Mouse (Mus musculus) yolk sac, embryonic 10.5 days (tissue): ENCODE data around the gene Map2k1.

Experiments
- DNase-seq: peaks from one replicate; pipeline ENCODE4 v3.0.0-alpha.2; 2017; ENCODE audit warnings: low spot score

The Map2k1 gene

DNA sequence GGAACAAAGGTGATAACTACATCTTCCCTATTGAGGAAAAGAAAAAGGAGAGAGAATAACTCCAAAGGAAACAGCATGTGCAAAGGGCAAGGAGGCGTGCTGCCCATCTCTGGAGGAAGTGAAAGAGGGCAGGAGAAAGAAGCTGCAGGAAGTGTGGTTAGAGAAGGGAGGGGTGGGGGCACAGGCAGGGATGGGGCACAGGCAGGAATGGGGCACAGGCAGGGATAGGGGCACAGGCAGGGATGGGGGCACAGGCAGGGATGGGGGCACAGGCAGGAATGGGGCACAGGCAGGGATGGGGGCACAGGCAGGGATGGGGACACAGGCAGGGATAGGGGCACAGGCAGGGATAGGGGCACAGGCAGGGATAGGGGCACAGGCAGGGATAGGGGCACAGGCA, 4.1 kb downstream of the Map2k1 start:
- DNase-seq: no peak

DNA sequence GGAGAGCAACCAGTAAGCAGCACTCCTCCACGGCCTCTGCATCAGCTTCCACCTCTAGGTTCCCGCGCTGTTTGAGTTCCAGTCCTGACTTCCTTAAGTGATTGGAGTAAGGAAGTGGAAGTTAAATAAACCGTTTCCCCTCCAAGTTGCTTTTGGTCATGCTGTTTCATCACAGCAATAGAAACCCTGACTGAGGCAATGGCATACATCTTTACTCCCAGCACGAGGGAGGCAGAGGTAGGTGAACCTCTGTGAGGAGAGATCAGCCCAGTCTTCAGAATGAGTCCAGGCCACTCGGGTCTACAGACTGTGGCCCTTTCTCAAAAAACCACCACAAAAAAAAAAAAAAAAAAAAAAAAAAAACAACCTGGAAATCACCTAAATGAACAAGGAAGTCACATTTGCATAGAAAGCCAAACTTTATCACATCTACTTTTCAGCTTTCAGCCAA, 11.0 kb downstream of the Map2k1 start:
- DNase-seq: no peak

DNA sequence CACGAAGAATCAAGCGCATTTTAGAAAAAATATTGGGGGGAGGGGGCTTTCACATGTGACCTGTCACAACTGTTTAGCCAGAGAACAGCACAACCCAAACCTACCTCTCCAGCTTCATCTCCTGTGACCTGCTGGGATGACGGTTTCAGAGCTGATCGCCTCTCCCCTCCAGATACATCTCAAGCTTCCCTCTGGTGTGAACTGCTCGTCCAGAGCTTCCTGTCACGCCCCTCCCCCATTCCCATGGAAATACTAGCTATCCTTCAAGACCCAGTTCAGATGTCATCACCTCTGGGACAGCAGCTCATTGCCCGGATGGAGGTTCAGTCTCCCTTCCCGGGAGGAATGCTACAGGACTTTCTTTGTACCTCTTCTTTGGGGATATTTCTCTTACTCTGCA, 12.8 kb downstream of the Map2k1 start:
- DNase-seq: peak; percentile 45

DNA sequence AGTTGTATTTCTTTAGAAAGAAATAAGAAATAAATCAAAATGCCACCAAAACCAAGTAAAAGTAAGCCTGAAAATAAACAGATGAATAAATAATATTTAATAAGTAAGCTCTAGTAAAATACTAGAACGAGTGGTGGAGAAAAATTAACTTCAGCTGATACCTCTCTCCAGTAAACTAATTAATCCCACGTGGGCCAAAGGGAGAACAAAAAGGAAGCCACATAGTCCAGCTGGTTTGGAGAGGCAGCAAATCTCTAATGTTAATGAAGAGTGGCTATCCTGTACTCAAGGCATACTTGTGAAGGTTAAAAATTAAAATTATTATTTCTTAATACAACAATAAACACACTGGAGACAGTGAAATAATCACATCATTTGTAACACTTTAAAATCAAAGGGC, 13.3 kb downstream of the Map2k1 start:
- no peak for DNase-seq

DNA sequence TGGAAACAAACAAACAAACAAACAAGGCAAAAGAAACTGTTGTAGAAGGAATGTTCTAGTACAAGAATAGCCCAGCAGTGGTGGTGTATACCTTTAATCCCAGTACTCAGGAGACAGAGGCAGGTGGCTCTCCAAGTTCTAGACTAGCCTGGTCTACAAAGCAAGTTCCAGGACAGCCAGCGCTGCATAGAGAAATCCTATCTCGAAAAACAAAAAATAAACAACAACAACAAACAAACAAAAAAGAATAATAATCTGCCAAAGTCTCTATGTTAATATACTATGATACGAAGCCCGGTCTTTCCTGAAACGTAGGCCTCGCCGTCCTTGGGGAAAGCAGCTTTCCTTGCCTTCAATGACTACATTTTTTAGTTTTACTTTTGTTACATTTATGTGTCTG, 17.4 kb downstream of the Map2k1 start:
- no peak for DNase-seq

DNA sequence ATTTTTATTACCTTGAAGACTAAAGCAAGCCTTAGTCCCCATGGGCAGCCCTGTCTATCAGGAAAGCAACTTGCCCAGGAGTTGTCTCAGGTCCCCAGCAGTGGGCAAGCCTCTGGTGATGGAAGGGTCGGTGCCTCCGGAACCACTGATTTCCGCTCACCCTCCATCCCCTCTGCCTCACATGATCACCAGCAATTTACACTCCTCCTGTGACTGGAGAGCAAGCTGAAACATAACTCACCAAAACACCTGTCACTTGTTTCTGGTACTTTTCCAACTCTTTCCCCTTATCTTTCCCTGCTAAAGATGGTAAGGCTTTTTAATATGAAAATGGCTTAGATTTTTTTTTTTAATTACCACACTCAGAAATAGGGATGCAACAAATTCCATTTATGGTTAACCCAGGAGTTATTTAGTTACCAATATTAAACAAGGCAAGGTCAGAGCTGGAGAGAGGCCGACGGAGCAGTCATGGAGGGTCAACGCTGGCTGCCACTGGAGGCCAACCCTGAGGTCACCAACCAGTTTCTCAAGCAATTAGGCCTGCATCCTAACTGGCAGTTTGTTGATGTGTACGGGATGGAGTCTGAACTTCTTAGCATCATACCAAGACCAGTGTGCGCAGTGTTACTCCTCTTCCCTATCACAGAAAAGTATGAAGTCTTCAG, 18.5 kb downstream of the Map2k1 start, which contains the start of gene Uchl4:
Gene Uchl4, plus strand, starts transcription at position 434 of the 668 bp plus-strand sequence.
- no peak for DNase-seq

DNA sequence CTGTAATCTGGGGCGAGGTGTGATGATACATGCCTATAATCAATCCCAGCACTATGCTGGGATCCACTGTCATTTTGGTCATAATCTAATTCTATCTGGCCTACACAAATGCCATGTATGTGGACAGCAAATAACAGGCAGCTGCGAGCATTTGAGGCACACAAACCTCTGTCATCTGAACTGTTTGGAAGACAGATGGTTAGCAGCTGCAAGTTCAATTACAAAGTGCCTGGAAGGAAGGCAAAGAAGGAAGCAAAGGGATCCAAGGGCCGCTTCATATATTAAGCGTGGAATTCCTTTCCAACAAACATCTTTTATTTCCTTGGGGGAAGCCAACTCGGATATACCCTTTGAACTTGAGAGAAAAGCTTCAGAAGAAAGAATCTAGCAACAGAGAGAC, 19.8 kb downstream of the Map2k1 start:
- DNase-seq: no peak

DNA sequence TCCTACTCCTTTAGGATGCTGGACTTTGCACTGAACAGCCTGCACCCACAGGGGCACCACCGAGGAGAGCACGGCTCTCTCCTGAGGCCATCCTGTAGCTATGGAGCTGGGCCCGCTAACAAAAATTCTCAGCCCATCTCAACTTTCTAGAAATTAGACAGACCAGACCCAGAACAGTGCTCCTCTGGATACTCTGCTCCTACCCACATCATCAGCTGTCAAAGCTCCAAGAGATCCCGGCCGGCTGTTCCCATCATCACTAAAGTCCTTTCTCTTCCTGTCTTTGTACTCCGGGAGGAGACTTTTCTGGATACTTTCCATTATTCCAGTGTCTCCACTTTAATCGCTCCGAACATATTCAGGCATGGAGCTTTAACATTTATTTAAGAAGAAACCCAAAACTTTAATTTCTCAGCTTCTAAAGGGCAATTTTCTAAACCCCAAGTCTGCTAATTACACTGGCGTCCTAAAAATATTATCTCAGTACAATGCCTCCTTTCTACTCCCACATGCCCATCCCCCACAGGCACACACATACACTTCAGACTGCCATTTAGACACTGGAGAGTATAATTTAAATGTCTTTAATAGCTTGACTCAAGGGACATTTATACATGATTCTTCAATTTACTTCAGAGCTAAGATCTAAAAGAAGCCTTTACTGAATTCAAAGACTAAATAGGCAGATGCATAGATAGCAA, 21.0 kb downstream of the Map2k1 start:
- no peak for DNase-seq

DNA sequence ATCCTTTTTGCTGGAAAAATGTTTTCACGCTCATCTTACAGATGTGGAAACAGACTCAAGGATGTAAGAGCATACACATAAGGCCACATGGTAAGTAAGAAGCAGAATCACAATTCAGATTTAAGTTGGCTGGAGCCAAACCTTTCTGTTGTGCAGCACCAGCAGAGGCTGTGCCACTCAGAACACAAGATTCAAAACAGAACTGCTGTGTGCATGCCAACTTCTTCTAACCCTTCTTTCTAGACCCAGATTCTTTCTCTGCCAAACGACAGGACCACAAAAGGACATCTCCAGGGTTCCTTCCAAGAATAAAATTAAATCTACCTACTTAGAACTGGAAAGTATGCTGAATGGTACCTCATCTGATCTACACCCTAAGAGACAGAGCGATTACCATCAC, 21.8 kb downstream of the Map2k1 start:
- DNase-seq: no peak

DNA sequence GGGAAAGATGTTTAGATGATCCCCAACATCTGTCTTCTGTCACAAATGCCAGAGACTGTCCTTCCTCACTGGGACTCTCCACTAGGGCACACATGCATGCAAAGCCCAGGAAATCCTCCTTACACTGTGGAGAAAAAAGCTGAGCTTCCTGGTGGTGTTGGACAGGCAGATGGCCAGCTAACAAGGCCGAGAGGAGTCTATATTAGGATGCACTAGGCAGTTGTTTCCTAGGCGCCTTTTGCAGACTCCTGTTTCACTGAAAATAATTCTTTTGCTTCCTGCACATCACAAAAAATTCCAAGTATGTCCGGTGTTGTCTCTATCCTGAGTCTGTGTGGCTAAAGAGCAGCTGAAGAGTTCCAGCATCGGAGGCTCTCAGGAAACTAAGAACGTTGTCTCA, 22.3 kb downstream of the Map2k1 start:
- no peak for DNase-seq

DNA sequence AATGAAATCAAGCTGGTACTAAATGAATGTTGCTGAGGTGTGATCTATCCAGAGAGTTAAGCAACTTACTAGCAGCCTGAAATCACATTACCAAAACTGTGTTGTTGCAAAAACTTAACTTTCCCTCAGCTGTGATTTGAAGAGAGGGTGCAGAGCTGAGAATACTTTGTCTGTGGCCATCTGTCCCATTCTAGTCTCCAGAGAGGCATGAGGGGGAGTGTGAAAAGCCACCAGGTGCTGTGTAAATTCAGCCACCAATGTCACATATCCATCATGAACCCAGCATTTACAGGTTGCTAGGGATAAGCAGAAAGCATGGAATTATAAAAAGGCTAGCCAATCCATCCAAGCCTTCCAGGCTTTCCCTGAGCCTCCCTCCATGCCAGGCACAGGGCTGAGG, 24.5 kb downstream of the Map2k1 start:
- no peak for DNase-seq

DNA sequence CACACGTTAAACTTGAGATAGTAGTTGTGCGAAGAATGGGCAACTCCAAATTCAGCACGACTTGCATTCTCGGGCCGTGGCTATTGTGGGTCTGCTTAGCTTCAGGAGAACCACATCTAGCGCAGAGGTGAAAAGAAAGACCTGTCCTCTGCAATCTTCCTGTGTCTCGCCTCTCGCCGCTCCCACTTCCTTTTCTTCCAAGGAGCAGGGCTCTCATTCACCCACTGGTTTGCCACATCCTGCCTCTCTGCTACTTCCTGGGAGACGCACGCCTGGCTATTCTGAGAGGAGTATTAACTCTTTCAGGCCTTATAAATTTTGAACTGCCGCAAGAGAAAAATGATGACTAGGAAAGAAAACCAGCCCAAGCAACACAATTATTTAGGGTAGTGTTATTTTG, 25.7 kb downstream of the Map2k1 start:
- DNase-seq: no peak

DNA sequence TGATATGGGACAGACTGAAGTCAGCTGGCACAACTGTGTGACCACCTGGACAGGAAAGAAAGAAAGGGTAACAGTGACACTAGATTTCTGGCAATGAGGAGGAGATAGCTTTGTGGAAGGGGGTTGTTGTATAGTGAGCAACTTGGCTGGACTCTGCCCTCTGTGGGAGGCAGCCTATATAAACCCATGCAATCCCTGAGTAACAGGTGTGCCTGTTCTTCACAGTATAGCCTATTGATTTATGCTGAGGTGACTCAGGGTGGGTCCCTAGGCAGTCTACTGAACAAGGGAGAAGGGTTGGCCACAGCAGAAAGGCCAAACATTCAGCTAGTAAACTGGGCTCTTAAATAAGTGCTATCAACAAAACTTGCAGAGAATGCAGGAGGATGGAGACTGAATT, 27.6 kb downstream of the Map2k1 start:
- no peak for DNase-seq

DNA sequence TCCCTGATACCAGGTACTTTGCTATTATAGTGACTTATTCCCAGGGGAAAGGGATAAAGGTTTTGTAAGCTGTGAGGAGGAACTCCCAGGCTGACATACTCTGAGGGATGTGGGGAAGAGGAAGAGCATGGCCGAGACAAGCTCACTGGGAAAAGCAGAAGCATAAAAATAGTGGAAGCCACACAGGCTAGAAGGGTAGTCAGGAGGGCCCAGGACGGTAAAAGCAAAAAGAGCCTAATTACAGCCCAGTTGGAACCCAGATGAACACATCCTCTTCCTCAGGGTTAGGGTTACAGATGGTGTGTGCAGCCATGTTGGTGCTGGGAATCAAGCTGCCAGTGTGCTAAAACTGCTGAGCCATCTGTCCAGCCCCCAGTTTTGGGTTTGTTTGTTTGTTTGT, 31.3 kb downstream of the Map2k1 start:
- no peak for DNase-seq

DNA sequence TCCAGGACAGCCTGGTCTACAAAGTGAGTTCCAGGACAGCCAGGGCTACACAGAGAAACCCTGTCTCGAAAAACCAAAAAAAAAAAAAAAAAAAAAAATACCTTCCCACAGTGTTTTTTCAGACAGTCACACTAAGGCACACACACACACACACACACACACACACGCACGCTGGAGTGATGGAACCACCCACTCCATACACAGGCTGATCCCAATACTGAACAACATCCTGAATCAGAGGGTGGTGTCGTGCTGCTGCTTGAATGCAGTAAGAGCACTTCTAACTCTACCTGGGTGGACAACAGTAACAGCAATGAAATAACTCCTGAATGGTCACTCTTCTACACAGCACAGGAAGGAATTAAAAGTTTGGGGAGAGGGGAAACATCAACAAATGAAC, 32.0 kb downstream of the Map2k1 start:
- no peak for DNase-seq

DNA sequence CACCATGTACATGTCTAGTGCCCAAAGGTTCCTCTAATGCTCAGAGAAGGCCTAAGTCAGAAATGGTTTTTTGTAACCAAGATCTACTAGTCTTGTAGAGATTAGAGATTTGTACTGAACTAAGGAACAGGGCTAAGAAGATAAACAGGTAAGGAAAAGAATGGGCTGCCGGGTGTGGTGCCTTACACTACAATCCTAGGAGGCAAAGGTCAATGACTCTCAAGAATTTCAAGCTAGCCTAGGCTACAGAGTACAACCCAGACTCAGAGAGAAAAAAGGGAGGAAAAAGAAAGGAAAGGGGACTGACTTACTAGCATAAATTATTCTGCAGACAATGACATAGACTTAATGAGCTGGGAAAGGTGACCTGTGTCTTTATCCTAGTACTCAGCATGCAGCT, 32.8 kb downstream of the Map2k1 start:
- DNase-seq: peak; percentile 37

DNA sequence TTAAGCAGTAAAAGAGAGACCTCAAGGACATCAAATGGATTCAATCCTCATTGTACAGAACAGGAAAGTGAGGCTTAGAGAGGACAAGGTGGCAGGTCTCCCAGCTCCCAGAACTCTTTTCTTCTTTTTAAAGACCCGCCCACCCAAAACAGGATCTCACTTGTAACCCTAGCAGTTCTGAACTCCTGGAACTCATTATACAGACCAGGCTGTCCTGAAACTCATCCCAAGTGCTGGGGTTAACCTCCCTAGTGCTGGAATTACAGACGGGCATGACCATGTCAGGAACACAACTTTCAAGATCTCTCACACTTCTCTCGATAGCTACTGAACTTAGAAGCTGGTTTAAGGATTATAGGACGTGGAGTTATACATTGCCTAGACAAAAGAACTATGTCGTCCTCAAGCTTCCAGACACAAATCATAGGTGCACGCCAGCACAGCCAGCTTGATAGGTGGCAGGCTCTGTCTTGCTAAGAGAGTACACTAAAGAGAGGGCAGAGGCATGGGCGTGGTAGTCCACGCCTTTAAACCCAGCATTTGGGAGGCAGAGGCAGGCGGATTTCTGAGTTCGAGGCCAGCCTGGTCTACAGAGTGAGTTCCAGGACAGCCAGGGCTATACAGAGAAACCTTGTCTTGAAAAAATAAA, 33.5 kb downstream of the Map2k1 start:
- DNase-seq: no peak

DNA sequence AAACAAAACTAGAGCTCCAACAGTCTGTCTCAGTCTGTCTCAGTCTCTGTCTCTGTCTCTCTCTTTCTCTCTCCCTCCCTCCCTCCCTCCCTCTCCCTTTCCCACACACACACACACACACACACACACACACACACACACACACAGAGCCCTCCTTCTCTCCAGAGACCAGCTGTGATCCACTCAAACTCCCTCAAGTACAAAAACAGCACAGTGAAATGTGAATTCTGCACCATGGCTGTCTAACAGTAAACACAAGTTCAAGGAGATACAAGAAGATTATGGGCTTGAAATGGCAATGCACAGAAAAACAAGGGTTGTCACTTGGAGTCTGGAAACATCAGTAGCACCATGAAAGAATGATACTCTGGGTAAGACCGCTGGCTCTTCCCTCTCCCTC, 34.1 kb downstream of the Map2k1 start:
- DNase-seq: no peak

DNA sequence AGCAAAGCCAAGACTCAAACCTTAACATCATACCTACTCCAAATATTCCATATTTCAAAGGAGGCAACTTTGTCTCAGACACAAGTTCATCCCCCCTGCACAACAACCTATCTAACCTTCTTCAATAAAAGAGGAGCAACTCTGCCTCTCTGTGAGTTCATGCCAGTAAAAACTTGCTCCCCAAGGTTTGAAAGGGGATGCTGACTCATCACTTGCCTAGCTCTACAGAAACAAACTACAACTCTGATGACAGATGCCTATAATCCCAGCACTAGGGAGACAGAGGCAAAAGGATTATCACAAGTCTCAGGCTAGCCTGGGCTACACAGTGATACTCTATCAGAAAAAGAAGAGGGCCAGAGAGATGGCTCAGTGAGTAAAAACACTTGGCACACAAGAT, 35.5 kb downstream of the Map2k1 start:
- DNase-seq: no peak

DNA sequence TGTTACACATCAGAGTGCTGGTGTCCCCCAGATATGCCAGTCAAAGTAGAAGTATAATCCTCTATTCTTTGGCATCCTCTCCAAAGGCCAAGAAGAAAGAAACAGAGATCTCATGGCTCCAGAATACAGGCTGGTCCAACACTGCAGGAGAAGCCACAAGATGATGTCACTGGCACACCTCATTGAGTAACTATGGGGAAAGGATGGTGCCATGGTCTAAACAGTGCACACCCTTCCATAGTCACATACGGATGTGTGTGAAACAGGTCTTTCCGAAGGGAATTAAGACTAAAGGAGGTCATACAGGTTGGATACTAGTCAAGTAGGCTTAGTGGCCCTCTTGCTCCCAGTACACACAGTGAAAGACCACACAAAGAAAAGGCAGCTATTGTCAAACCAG, 36.8 kb downstream of the Map2k1 start:
- no peak for DNase-seq

DNA sequence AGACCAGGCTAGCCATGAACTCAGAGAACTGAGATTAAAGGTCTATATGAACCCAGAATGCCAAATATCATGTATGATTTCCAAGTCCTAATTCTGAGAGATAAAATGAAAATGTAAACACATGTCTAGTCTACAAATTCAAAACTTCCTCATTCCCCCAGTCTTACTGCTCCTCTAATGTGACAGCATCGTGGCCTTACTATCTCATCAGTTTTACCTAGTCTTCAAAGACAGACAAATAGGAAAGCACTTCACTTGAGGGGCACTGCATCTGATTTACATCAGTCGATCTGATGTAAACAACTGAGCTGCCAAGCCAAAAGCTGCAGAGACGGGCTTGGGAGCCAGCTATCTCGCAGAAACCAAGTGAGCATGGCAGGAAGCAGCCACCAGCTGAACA, 37.3 kb downstream of the Map2k1 start:
- DNase-seq: no peak

DNA sequence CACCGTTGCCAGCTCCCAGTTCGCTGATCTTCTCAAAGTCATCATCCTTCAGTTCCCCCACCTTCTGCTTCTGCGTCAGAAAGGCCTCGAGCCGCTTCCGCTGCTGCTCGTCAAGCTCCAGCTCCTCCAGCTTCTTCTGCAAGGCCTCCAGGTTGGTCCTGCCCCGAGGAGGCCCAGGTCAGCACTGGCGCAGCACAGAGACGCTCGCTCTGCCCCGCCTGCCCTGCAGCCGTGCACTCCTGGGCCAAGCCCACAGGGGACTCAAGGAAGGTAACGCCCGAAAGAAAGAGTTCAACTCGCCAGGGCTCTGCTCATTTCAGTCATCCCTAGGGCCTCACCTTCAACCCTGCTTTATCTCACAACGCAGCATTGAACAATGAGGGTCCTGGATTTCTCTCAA, 39.0 kb downstream of the Map2k1 start:
- no peak for DNase-seq

DNA sequence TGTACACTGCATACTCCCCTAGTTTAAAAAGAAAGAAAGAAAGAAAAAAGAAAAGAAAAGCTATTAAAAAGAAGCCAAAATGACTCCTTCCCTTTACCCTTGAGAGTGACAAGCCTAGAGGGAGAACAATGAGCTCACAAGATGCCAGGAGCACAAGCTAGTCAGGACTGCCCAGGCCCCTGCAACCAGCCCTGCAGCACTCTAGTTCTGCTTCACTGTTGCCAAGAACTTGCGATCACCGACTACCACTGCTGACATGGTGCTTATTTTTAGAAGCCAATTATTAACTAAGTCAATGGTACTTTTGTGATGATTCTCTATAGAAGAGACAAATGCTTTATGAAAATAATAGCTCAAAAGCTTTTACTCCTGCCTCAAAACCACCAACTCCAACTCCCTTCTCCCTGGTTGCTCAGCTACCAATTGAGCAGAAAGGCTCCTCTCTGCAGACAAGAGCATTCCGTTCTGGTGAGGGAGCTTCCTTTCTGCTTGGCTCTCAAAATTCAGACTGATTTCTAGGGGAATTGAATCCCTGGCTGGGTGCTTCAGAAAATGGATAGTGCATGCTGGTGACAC, 45.8 kb downstream of the Map2k1 start:
- no peak for DNase-seq
